Mouse (Mus musculus): Measurements from ENCODE around the gene Aldh3b1. TPM values are rescaled to one million over a fixed set of nuclear protein-coding genes. Genes with fewer than 3 reads are reported as not detected.

Gene Aldh3b1
- total and polyA plus RNA-seq, 2 experiments from 2014 or later, result 2.8 to 3.7 TPM

DNA sequence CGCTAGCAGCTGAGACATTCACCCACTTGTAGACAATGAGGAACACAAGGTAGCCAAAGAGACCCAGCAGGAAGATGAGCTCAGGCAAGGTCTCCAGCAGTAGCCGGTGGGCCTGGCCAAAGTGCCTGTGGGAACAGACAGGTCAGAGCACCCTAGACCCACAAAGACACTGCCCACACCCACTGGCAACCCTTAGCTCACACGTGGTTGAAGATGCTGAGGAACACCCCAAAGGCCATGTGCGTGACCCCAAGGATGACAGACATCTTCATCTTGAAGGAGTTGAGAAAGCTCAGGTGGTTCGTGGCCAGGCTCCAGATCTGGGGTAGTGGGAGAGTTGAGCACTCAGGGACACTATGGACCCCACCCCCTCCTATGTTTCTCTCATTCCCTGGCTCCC lies 32.1 kb downstream of the Aldh3b1 start:
- Histone ChIP-seq H3K27me3 (ENCODE audit: insufficient read depth, low read length) (no peaks in the 10 kb centered on the region), H3K4me2 (ENCODE audit: low read depth, low read length, poor library complexity, severe bottlenecking) (no peak overlapping the region), H3K4me1 (ENCODE audit: insufficient read depth, low read length) (no peaks in the 10 kb centered on the region), H3K36me3 (ENCODE audit: insufficient read depth, low read length) (peaks cover 47% of the 10 kb centered on the region), H3K9ac (replicated peaks; ENCODE audit: low read length, poor library complexity, severe bottlenecking) (no peak overlapping the region), H3K27ac (ENCODE audit: low read depth, low read length) (no peak overlapping the region), H3K9me3 (ENCODE audit: low read length) (no peaks in the 10 kb centered on the region), H3K4me3 (ENCODE audit: low read depth, low read length) (no peak overlapping the region)
- 91% methylated on average over 5 of the region's 5 CpGs for WGBS
- ATAC-seq (ENCODE audit: low FRiP score), result no peak
- DNase-seq (ENCODE audit: low spot score), result no peak
- TF ChIP-seq CTCF (IDR thresholded peaks at IDR 0.05), result no peak

DNA sequence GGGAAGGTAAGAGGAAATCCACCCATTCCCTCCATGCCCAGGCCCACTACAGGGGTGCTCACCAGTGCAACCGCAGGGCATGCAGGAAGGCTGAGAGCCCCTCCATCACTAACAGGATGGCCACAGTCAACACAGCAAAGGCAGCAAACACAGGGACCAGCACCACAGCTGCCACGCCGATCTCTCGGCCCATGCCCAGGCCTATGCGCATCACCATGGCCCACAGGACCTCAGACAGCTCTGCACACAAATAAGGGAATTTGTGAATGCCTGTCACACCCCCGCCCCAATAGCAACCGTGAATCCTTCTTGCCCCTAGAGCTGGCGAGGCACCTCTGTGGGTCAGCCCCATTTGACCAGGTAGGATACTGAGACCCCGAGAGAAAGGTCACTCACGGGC lies 33.4 kb downstream of the Aldh3b1 start:
- ATAC-seq (ENCODE audit: low FRiP score) (no peak), DNase-seq (ENCODE audit: low spot score) (no peak)
- 90% methylated on average over 10 of the region's 10 CpGs for WGBS
- H3K4me2 ChIP-seq (ENCODE audit: low read depth, low read length, poor library complexity, severe bottlenecking), result no peak overlapping the region
- H3K27ac ChIP-seq (ENCODE audit: low read depth, low read length), result no peak overlapping the region
- no peak for TF ChIP-seq CTCF (IDR thresholded peaks at IDR 0.05)
- no peaks in the 10 kb centered on the region for H3K9me3 ChIP-seq (ENCODE audit: low read length)
- no peak overlapping the region for H3K9ac ChIP-seq (replicated peaks; ENCODE audit: low read length, poor library complexity, severe bottlenecking)
- H3K4me1 ChIP-seq (ENCODE audit: insufficient read depth, low read length), result no peaks in the 10 kb centered on the region
- H3K27me3 ChIP-seq (ENCODE audit: insufficient read depth, low read length), result no peaks in the 10 kb centered on the region
- no peak overlapping the region for H3K4me3 ChIP-seq (ENCODE audit: low read depth, low read length)
- H3K36me3 ChIP-seq (ENCODE audit: insufficient read depth, low read length), result peaks cover 54% of the 10 kb centered on the region

DNA sequence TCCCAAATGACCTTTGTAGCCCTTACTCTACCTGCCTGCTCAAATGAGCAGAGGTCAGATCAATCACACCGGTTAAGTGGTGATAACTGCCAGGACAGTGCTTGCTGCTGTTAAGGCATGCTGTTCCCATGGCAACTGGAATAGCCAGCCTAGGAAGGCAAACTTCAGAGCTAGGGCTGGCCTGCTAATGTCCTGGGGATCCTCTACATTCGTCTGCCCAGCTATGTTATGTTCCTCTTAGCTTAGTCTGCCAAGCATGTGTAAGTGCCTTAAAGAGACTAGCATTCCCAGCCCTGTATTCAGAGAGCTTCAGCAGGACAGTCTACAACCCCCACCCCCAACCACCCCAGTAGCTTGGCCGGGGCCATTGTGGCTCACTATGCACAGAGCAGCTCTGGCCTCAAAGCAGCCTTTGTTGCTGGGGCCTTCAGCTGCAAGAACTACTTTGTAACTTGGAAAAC lies 34.4 kb downstream of the Aldh3b1 start:
- Histone ChIP-seq H3K9me3 (ENCODE audit: low read length) (no peaks in the 10 kb centered on the region), H3K4me2 (ENCODE audit: low read depth, low read length, poor library complexity, severe bottlenecking) (no peak overlapping the region), H3K4me1 (ENCODE audit: insufficient read depth, low read length) (no peaks in the 10 kb centered on the region), H3K36me3 (ENCODE audit: insufficient read depth, low read length) (peaks cover 58% of the 10 kb centered on the region), H3K9ac (replicated peaks; ENCODE audit: low read length, poor library complexity, severe bottlenecking) (no peak overlapping the region), H3K27me3 (ENCODE audit: insufficient read depth, low read length) (no peaks in the 10 kb centered on the region), H3K27ac (ENCODE audit: low read depth, low read length) (peak overlapping the region; percentile 58), H3K4me3 (ENCODE audit: low read depth, low read length) (no peak overlapping the region)
- DNase-seq (ENCODE audit: low spot score) (peak; percentile 71), ATAC-seq (ENCODE audit: low FRiP score) (peak; percentile 77)
- 15% methylated on average over 3 of the region's 3 CpGs for WGBS
- no peak for TF ChIP-seq CTCF (IDR thresholded peaks at IDR 0.05)

DNA sequence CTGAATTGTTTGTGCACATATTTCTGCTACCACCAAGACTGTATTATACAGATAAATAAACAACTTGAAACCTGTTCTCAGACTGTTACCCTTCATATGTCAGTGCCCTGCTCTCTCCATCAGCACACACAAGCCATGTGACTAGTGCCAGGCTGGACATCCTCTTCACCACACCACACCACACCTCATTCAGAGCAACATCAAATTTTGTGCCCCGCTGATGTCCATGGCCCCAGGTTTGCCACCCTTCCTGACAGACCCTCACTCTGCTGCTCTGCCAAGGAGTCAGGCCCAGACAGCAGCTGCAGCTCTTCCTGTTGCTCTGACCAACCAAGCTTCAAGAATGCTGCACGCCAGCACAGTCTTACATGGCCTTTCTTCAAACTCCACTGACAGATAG lies 35.3 kb downstream of the Aldh3b1 start:
- Histone ChIP-seq H3K36me3 (ENCODE audit: insufficient read depth, low read length) (peaks cover 64% of the 10 kb centered on the region), H3K4me1 (ENCODE audit: insufficient read depth, low read length) (no peaks in the 10 kb centered on the region), H3K27me3 (ENCODE audit: insufficient read depth, low read length) (no peaks in the 10 kb centered on the region), H3K27ac (ENCODE audit: low read depth, low read length) (no peak overlapping the region), H3K9me3 (ENCODE audit: low read length) (no peaks in the 10 kb centered on the region), H3K4me3 (ENCODE audit: low read depth, low read length) (no peak overlapping the region), H3K9ac (replicated peaks; ENCODE audit: low read length, poor library complexity, severe bottlenecking) (no peak overlapping the region), H3K4me2 (ENCODE audit: low read depth, low read length, poor library complexity, severe bottlenecking) (no peak overlapping the region)
- no peak for TF ChIP-seq CTCF (IDR thresholded peaks at IDR 0.05)
- ATAC-seq (ENCODE audit: low FRiP score) (no peak), DNase-seq (ENCODE audit: low spot score) (no peak)
- 88% methylated on average over 2 of the region's 2 CpGs for WGBS

DNA sequence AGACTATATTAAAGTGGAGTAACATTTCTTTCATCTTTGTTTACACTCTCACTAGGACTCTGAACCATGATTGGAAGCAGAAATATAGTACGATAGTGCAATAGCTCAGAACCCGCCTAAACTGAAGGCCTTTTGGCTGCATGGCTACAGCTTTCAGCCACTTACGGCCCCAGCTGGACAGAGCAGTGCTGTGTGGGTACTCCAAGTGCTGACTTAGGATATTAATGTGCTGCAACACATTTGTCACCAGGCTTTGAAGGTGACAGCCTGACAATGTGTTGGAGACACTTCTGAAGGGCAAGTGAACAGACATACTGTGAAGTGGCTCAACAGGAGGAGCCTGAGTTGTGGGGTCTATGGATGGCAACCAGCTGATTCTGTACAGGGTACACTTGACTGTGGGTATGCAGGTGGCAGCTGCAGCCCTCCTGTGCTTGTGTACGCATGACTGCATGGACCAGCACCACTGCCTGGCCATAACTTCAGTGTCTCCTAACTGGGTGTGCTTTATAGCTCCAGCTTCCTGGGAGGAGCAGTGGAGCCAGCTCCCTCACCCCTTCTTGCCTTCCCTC lies 36.0 kb downstream of the Aldh3b1 start:
- no peak for TF ChIP-seq CTCF (IDR thresholded peaks at IDR 0.05)
- no peak overlapping the region for H3K4me3 ChIP-seq (ENCODE audit: low read depth, low read length)
- no peaks in the 10 kb centered on the region for H3K9me3 ChIP-seq (ENCODE audit: low read length)
- no peaks in the 10 kb centered on the region for H3K4me1 ChIP-seq (ENCODE audit: insufficient read depth, low read length)
- 93% methylated on average over 4 of the region's 4 CpGs for WGBS
- no peak for DNase-seq (ENCODE audit: low spot score)
- H3K9ac ChIP-seq (replicated peaks; ENCODE audit: low read length, poor library complexity, severe bottlenecking), result no peak overlapping the region
- no peak for ATAC-seq (ENCODE audit: low FRiP score)
- no peak overlapping the region for H3K4me2 ChIP-seq (ENCODE audit: low read depth, low read length, poor library complexity, severe bottlenecking)
- H3K27me3 ChIP-seq (ENCODE audit: insufficient read depth, low read length), result no peaks in the 10 kb centered on the region
- no peak overlapping the region for H3K27ac ChIP-seq (ENCODE audit: low read depth, low read length)
- H3K36me3 ChIP-seq (ENCODE audit: insufficient read depth, low read length), result peaks cover 68% of the 10 kb centered on the region

DNA sequence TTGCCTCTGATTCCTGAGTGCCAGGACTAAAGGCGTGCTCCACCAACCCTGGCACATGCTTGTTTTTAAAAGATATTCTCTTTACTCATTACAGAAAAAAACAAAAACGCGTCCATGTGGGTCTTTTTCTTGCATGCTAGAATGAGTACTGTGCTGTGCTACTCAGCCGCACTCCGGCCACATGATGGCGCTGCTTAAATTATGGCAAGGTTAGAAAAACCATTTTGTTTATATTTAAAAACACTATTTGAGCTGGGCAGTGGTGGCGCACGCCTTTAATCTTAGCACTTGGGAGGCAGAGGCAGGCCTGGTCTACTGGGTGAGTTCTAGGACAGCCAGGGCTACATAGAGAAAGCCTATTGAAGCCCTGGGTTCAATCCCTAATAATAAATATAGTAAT lies 39.4 kb downstream of the Aldh3b1 start:
- Histone ChIP-seq H3K4me1 (ENCODE audit: insufficient read depth, low read length) (no peaks in the 10 kb centered on the region), H3K36me3 (ENCODE audit: insufficient read depth, low read length) (peaks cover 63% of the 10 kb centered on the region), H3K27ac (ENCODE audit: low read depth, low read length) (no peak overlapping the region), H3K9me3 (ENCODE audit: low read length) (no peaks in the 10 kb centered on the region), H3K4me2 (ENCODE audit: low read depth, low read length, poor library complexity, severe bottlenecking) (no peak overlapping the region), H3K27me3 (ENCODE audit: insufficient read depth, low read length) (no peaks in the 10 kb centered on the region), H3K9ac (replicated peaks; ENCODE audit: low read length, poor library complexity, severe bottlenecking) (no peak overlapping the region), H3K4me3 (ENCODE audit: low read depth, low read length) (no peak overlapping the region)
- DNase-seq (ENCODE audit: low spot score) (peak; percentile 22), ATAC-seq (ENCODE audit: low FRiP score) (no peak)
- peak; percentile 59 for TF ChIP-seq CTCF (IDR thresholded peaks at IDR 0.05)
- 87% methylated on average over 8 of the region's 8 CpGs for WGBS
